Mouse (Mus musculus): Measurements from ENCODE around the gene Themis3. TPM values are rescaled to one million over a fixed set of nuclear protein-coding genes. Genes with fewer than 3 reads are reported as not detected.

The Themis3 gene
- total and polyA plus RNA-seq, 2 experiments from 2014 or later, result 0.10 TPM; not detected in 1

- Histone ChIP-seq H3K9me3 (ENCODE audit: low read length) (no peaks in the 10 kb centered on the region), H3K9ac (replicated peaks; ENCODE audit: low read length) (peak within 1 kb of the TSS; percentile 99), H3K36me3 (ENCODE audit: insufficient read depth, low read length) (no peaks in the 10 kb centered on the region), H3K4me1 (ENCODE audit: insufficient read depth, low read length) (peaks cover 7% of the 10 kb centered on the region; the same call in 1 of the 2 replicates), H3K4me2 (ENCODE audit: low read depth, low read length) (peak within 1 kb of the TSS; percentile 71), H3K27ac (peak within 1 kb of the TSS; percentile 65), H3K4me3 (ENCODE audit: low read length) (peak within 1 kb of the TSS; percentile 95), H3K27me3 (ENCODE audit: insufficient read depth, low read length) (no peaks in the 10 kb centered on the region)
- ATAC-seq (peak; percentile 96), DNase-seq (ENCODE audit: low spot score) (peak; percentile 93)
- 12% methylated on average over 47 of the region's 71 CpGs for WGBS
- TF ChIP-seq CTCF (IDR thresholded peaks at IDR 0.05; ENCODE audit: low read depth), result peak; percentile 83
Observed at GRCm38 (mm10) chr17:66519554-66520553, 74.6 kb downstream of the Themis3 start, which contains the start of gene Rab12. Rab12 (minus strand) TSS chr17:66519729.

DNA sequence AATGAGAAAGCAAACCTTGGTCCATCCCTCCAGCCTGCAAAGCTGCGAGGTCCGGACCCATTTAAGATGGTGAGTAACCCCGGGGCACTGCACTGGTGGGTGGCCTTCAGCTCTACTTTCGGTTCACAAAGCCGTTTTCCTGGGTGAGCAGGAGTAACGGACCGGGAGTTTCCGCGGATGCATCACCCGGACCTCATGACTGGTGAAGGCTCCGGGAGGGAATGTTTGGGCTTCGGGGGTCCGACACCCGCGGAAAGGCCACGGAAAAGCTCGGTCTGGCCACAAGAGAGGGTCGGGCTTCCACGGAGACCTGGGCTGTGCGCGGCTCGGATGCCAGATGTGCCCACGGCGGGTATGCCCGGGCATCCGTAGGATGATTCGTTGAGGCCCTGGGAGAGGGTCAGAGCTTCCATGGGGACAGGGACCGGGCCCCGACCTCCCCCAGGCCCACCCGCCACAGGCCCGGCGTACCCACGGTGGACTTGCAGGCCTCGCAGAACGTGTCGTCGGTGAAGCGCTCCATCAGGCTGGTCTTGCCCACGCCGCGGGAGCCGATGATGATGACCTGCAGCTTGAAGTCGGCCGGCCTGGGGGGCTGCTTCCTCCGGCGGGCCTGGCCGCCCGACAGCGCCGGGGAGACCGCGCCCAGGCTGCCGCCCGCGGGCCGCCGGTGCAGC is 75.4 kb downstream of the Themis3 start:
- peak overlapping the region; percentile 99 for H3K9ac ChIP-seq (replicated peaks; ENCODE audit: low read length)
- H3K27ac ChIP-seq, result peak overlapping the region; percentile 65
- H3K36me3 ChIP-seq (ENCODE audit: insufficient read depth, low read length), result no peaks in the 10 kb centered on the region
- no peaks in the 10 kb centered on the region for H3K9me3 ChIP-seq (ENCODE audit: low read length)
- under 1% methylated on average over 57 of the region's 57 CpGs for WGBS
- H3K27me3 ChIP-seq (ENCODE audit: insufficient read depth, low read length), result no peaks in the 10 kb centered on the region
- peak; percentile 45 for DNase-seq (ENCODE audit: low spot score)
- peak overlapping the region; percentile 71 for H3K4me2 ChIP-seq (ENCODE audit: low read depth, low read length)
- peak overlapping the region; percentile 95 for H3K4me3 ChIP-seq (ENCODE audit: low read length)
- peaks cover 7% of the 10 kb centered on the region; the same call in 1 of the 2 replicates for H3K4me1 ChIP-seq (ENCODE audit: insufficient read depth, low read length)
- ATAC-seq, result peak; percentile 73
- no peak for TF ChIP-seq CTCF (IDR thresholded peaks at IDR 0.05; ENCODE audit: low read depth)

DNA sequence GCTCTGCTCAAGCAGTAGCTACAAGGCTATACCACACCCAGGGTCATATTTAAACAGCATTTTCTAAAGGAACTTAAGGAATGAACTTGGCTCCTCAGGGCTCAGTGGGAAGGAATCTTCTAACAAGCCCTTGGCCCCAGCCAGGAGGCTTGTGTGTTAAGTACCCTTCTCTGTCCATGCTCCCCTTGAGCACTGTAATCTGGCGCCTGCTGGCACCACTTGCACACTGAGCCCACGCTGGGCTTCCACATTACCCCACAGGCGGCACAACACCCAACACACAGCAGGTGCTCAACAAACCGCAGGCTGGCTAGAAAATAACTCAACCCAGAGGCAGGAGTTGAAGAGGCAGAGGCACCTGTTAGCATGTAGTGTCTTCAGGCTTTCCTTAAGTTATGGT is 77.5 kb downstream of the Themis3 start:
- H3K4me1 ChIP-seq (ENCODE audit: insufficient read depth, low read length), result peaks cover 7% of the 10 kb centered on the region; the same call in 1 of the 2 replicates
- no peaks in the 10 kb centered on the region for H3K36me3 ChIP-seq (ENCODE audit: insufficient read depth, low read length)
- 74% methylated on average over 4 of the region's 4 CpGs for WGBS
- no peaks in the 10 kb centered on the region for H3K27me3 ChIP-seq (ENCODE audit: insufficient read depth, low read length)
- no peak for ATAC-seq
- no peak for TF ChIP-seq CTCF (IDR thresholded peaks at IDR 0.05; ENCODE audit: low read depth)
- no peak overlapping the region for H3K4me3 ChIP-seq (ENCODE audit: low read length)
- H3K27ac ChIP-seq, result no peak overlapping the region
- DNase-seq (ENCODE audit: low spot score), result no peak
- H3K4me2 ChIP-seq (ENCODE audit: low read depth, low read length), result no peak overlapping the region
- H3K9me3 ChIP-seq (ENCODE audit: low read length), result no peaks in the 10 kb centered on the region
- no peak overlapping the region for H3K9ac ChIP-seq (replicated peaks; ENCODE audit: low read length)

DNA sequence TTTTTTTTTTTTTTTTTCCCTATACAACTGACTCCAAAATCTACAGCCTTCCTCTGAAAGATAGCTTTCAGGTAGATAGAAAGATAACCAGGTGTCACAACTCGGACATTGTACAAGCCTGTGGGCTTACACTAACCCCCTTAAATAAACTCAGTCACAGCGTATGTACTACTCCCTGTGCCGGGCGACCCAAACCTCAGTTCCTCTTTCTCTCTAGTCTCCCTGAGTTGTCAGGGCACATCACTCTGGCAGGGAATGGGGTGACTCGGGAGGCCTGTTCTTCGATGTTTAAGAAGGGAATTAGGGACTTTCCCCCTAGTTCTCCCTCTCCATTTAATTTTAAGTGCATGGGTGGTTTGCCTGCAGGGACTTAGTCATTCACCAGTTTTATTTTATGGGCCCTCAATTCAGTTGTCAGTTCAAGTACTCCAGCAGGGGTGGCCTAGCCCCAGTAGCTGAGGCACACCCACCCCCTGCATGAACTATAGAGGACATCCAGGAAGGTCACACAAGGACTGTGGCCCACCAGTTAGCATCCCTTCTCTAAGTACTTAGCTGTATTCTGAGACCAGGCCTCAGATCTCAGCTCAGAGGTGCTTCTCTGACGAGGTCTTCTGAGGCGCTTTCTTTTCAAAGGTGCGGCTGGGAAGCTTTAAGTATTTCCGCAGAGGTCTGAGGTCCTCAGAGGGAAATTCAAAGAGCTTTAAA is 80.0 kb downstream of the Themis3 start:
- Histone ChIP-seq H3K4me2 (ENCODE audit: low read depth, low read length) (no peak overlapping the region), H3K9me3 (ENCODE audit: low read length) (no peaks in the 10 kb centered on the region), H3K4me1 (ENCODE audit: insufficient read depth, low read length) (peaks cover 7% of the 10 kb centered on the region; the same call in 1 of the 2 replicates), H3K9ac (replicated peaks; ENCODE audit: low read length) (no peak overlapping the region), H3K36me3 (ENCODE audit: insufficient read depth, low read length) (no peaks in the 10 kb centered on the region), H3K27me3 (ENCODE audit: insufficient read depth, low read length) (no peaks in the 10 kb centered on the region), H3K4me3 (ENCODE audit: low read length) (no peak overlapping the region), H3K27ac (no peak overlapping the region)
- DNase-seq (ENCODE audit: low spot score), result no peak
- WGBS, result 92% methylated on average over 10 of the region's 10 CpGs
- TF ChIP-seq CTCF (IDR thresholded peaks at IDR 0.05; ENCODE audit: low read depth), result no peak
- ATAC-seq, result no peak

DNA sequence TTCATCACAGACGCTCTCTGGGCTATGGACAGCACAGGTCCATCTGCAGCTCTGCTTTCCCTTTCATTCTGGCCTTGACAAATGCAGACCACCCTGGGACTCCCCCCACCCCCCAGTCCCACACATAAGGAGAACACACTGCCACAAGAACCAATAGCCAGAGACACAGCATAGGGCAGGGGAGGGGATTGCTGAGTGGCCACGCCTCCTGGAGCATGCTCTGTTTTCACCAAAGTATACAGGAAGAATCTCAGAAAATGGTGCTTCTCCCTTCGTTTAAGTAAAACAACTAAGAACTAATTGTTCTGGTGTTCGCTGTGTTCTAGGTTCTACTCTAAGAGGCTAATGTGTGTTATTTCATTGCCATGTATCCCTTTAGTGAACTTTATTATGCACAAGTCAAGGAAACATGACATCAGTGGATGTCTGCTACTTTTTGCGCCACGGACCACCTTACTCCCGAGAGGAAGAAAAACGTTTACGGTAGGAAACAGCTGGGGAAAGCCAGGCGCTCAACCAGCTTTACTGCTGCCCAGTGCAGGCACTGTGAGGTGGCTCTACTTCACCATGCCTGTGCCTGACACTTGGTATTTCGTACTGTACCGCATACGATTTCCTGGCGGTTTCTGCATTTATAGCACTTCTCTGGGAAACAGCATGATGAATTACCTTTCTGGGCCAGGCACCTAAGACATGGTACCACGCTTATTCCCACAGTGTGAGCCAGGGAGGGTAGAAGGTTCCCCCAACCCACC is 82.0 kb downstream of the Themis3 start:
- WGBS, result 84% methylated on average over 15 of the region's 15 CpGs
- Histone ChIP-seq H3K4me2 (ENCODE audit: low read depth, low read length) (no peak overlapping the region), H3K9ac (replicated peaks; ENCODE audit: low read length) (no peak overlapping the region), H3K27me3 (ENCODE audit: insufficient read depth, low read length) (no peaks in the 10 kb centered on the region), H3K36me3 (ENCODE audit: insufficient read depth, low read length) (no peaks in the 10 kb centered on the region), H3K9me3 (ENCODE audit: low read length) (no peaks in the 10 kb centered on the region), H3K4me3 (ENCODE audit: low read length) (no peak overlapping the region), H3K4me1 (ENCODE audit: insufficient read depth, low read length) (peaks cover 7% of the 10 kb centered on the region; the same call in 1 of the 2 replicates), H3K27ac (no peak overlapping the region)
- no peak for ATAC-seq
- no peak for DNase-seq (ENCODE audit: low spot score)
- no peak for TF ChIP-seq CTCF (IDR thresholded peaks at IDR 0.05; ENCODE audit: low read depth)

Measured in hindbrain, postnatal 0 days (tissue).